Mouse (Mus musculus) hindbrain, embryonic 11.5 days (tissue): ENCODE results near the gene Zfp219. TPM values are rescaled to one million over a fixed set of nuclear protein-coding genes. Genes with fewer than 3 reads are reported as not detected.
"Not testable (repeated sequence)": the region's sequence is repeated elsewhere in the genome, so short reads cannot be mapped to it uniquely, and the experiment has no call there.

Source experiments
- ATAC-seq: fragments of 200-750 bp; cut with Nextera tagmentation; 2 replicates; pipeline ENCODE4 v1.8.0; 2017; ENCODE audit warnings: mild to moderate bottlenecking, moderate TSS enrichment, moderate library complexity; ENCODE audit not compliant: low FRiP score
- DNase-seq: peaks from one replicate; pipeline ENCODE4 v3.0.0-alpha.2; 2015; ENCODE audit warnings: low spot score
- H3K27ac ChIP-seq: fragments of 300-500 bp; sonication (generic); 2 replicates; pipeline ENCODE4 v1.5.1; 2014; ENCODE audit warnings: mild to moderate bottlenecking, low read depth, low read length
- H3K27me3 ChIP-seq: fragments of 300-500 bp; sonication (generic); 2 replicates; pipeline ENCODE4 v1.6.1; 2014; ENCODE audit warnings: mild to moderate bottlenecking, low read length, moderate library complexity, mixed read lengths; ENCODE audit not compliant: control insufficient read depth, insufficient read depth
- H3K36me3 ChIP-seq: fragments of 300-500 bp; sonication (generic); 2 replicates; pipeline ENCODE4 v1.6.1; 2014; ENCODE audit warnings: mild to moderate bottlenecking, low read length, moderate library complexity, mixed read lengths; ENCODE audit not compliant: control insufficient read depth, insufficient read depth
- H3K4me1 ChIP-seq: fragments of 300-500 bp; sonication (generic); replicated peaks from 2 replicates; pipeline ENCODE4 v1.6.1; 2014; ENCODE audit warnings: low read length, mixed read lengths; ENCODE audit not compliant: control insufficient read depth, insufficient read depth
- H3K4me2 ChIP-seq: fragments of 300-500 bp; sonication (generic); replicated peaks from 2 replicates; pipeline ENCODE4 v1.6.1; 2014; ENCODE audit warnings: mild to moderate bottlenecking, low read depth, low read length
- H3K4me3 ChIP-seq: fragments of 300-500 bp; sonication (generic); 2 replicates; pipeline ENCODE4 v1.5.1; 2014; ENCODE audit warnings: low read depth, low read length
- H3K9ac ChIP-seq: fragments of 300-500 bp; sonication (generic); 2 replicates; pipeline ENCODE4 v1.6.1; 2014; ENCODE audit warnings: low read depth, low read length
- H3K9me3 ChIP-seq: fragments of 300-500 bp; sonication (generic); 2 replicates; pipeline ENCODE4 v1.6.1; 2016; ENCODE audit warnings: low read length; ENCODE audit not compliant: control insufficient read depth
- WGBS: fragments of 180-500 bp; shearing (Covaris S2); extraction: QIAGEN DNeasy Blood & Tissue Kit; methylation state at CpG from one replicate; pipeline ENCODE4 v1.1.7; 2014; 5-methylcytosine and 5-hydroxymethylcytosine counted together
- polyA plus RNA-seq: library from polyadenylated mRNA; unstranded; fragments of >200 nt; fragmentation: Nextera tagmentation; extraction: Ambion mirVana; gene quantifications from 2 replicates; pipeline ENCODE4 v1.2.1, GENCODE M21; 2014

Zfp219 gene
- polyA plus RNA-seq, 1 experiment from 2014 or later, result 55.3 TPM

DNA sequence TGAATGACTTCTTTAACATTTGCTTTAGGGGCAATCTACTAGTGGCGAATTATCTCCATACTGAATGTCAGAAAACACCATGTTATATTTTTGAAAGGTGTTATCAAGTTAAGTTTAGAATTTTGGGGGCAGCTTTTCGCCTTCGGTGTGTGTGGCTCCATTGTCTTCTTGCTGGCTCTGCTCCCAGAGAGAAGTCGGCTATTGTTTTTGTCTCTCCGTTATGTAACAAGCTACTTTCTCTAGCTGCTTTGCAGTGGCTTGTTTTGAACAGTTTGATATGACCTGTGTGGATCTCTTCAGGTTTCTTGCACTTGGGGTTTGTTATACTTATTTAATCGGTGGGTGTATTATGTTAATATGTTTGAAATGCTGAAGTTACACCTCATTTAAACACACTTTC is 22.9 kb upstream of the Zfp219 start:
- Histone ChIP-seq H3K36me3 (no peaks in the 10 kb centered on the region), H3K9ac (no peak overlapping the region), H3K4me2 (no peak overlapping the region), H3K4me3 (no peak overlapping the region), H3K27ac (no peak overlapping the region), H3K27me3 (no peaks in the 10 kb centered on the region), H3K9me3 (no peaks in the 10 kb centered on the region), H3K4me1 (no peaks in the 10 kb centered on the region)
- 78% methylated on average over 6 of the region's 6 CpGs for WGBS
- ATAC-seq (no peak), DNase-seq (no peak)

DNA sequence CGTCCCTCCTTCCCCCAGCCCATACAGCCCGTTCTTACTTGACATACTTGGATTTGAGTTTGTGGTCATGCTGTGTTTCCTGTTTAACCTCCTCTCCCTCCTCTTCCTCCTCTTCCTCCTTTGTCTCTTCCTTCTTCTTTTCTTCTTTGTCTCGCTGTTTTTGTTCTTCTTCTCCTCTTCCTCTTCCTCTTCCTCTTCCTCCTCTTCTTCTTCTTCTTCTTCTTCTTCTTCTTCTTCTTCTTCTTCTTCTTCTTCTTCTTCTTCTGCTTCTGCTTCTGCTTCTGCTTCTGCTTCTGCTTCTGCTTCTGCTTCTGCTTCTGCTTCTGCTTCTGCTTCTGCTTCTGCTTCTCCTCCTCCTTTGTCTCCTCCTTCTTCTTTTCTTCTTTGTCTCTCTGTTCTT is 21.8 kb upstream of the Zfp219 start, which contains the start of gene Olfr221:
TSS of gene Olfr221 (minus strand) at position 101 of the 400 bp plus-strand sequence.
- not testable (repeated sequence) for H3K27me3 ChIP-seq, H3K4me3 ChIP-seq, H3K4me2 ChIP-seq, ATAC-seq, H3K9me3 ChIP-seq, H3K4me1 ChIP-seq, DNase-seq, H3K36me3 ChIP-seq, H3K27ac ChIP-seq, H3K9ac ChIP-seq
- 64% methylated on average over 3 of the region's 3 CpGs for WGBS

DNA sequence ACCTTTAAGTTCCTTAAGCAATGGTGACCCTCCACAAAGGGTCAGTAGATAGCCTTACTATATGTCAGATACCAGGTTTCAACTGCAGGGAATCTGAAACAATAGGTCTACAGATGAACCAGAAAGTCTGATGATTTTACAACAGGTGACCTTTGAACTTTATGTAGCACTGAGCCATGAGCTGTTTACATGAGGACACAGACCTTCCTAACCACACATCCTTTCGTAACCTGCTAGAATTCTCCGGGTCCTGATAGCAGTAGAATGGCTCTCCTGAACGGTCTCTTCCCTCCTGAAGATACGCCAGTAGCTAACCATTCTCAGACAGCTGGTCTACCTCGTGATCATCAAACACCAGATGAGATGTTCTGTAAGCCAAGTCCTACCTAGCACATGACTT is 18.8 kb upstream of the Zfp219 start:
- WGBS, result 86% methylated on average over 5 of the region's 5 CpGs
- DNase-seq, result no peak
- Histone ChIP-seq H3K4me1 (no peaks in the 10 kb centered on the region), H3K36me3 (no peaks in the 10 kb centered on the region), H3K4me3 (no peak overlapping the region), H3K9me3 (no peaks in the 10 kb centered on the region), H3K9ac (no peak overlapping the region), H3K27ac (no peak overlapping the region), H3K4me2 (no peak overlapping the region), H3K27me3 (no peaks in the 10 kb centered on the region)
- ATAC-seq, result no peak

DNA sequence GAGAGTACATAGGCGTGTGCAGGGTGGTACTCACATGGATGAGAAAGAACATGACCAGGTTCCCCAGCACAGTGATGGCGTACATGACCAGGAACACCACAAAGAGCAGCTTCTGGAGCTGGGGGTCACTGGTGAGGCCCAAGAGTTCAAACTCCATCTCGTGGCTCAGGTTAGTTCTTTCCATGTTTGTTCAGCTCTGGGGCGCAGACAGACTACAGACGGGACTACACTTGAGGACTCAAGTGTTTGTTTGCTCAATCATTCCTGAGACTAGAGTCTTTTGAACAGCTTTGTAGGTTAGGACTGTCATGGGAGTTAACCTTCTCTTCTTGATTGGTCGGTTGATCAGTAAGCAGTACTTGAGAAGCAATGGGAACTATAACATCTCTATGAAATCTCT is 15.4 kb upstream of the Zfp219 start:
- Histone ChIP-seq H3K9me3 (no peaks in the 10 kb centered on the region), H3K4me2 (no peak overlapping the region), H3K9ac (no peak overlapping the region), H3K27me3 (no peaks in the 10 kb centered on the region), H3K4me1 (no peaks in the 10 kb centered on the region), H3K36me3 (no peaks in the 10 kb centered on the region), H3K27ac (no peak overlapping the region), H3K4me3 (no peak overlapping the region)
- no peak for ATAC-seq
- 91% methylated on average over 6 of the region's 6 CpGs for WGBS
- DNase-seq, result no peak

DNA sequence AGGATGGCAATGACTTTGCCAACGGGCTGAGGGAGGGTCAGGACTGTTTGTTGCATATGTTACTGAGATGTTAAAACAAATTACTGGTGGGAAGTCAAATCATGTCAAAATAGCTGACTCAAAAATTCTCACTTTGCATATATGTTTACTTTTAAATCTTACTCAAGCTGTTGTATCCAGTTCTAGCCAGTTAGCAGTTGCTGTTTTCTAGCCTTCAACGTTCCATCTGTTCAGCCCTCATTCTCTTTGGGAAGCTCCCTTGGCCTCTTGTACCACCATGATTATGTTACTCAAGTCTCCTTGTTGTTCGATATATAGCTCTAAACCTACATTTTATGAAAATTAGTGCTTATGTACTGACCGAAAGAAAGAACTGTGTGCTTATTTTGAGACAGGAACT is 5.8 kb upstream of the Zfp219 start:
- 93% methylated on average over 4 of the region's 4 CpGs for WGBS
- H3K27me3 ChIP-seq, result no peaks in the 10 kb centered on the region
- no peak overlapping the region for H3K27ac ChIP-seq
- H3K9me3 ChIP-seq, result no peaks in the 10 kb centered on the region
- no peaks in the 10 kb centered on the region for H3K36me3 ChIP-seq
- H3K4me3 ChIP-seq, result no peak overlapping the region
- no peak overlapping the region for H3K4me2 ChIP-seq
- peaks cover 2% of the 10 kb centered on the region; the same call in 1 of the 2 replicates for H3K4me1 ChIP-seq
- no peak overlapping the region for H3K9ac ChIP-seq
- ATAC-seq (no peak), DNase-seq (no peak)

DNA sequence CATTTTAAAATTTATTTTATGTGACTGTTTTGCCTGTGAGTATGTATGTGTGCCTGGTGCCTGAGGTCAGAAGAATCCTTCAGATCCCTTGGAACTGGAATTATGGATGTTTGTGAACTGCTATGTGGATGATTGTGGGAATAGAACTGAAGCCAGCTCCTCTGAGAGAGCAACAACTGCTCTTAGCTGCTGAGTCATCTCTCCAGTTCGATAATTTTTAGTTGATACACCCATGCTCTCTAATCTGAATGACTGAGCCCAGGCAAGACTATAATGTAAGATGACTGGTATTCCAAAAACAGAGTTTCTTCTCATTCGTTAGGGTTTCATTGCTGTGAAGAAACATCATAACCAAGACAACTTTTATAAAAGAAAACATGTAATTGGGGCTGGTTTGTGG is 3.6 kb upstream of the Zfp219 start:
- peaks cover 2% of the 10 kb centered on the region; the same call in 1 of the 2 replicates for H3K4me1 ChIP-seq
- no peaks in the 10 kb centered on the region for H3K9me3 ChIP-seq
- H3K9ac ChIP-seq, result no peak overlapping the region
- H3K4me3 ChIP-seq, result no peak overlapping the region
- WGBS, result 91% methylated on average over 2 of the region's 2 CpGs
- no peak overlapping the region for H3K4me2 ChIP-seq
- H3K27me3 ChIP-seq, result no peaks in the 10 kb centered on the region
- H3K36me3 ChIP-seq, result no peaks in the 10 kb centered on the region
- H3K27ac ChIP-seq, result no peak overlapping the region
- no peak for ATAC-seq
- no peak for DNase-seq

DNA sequence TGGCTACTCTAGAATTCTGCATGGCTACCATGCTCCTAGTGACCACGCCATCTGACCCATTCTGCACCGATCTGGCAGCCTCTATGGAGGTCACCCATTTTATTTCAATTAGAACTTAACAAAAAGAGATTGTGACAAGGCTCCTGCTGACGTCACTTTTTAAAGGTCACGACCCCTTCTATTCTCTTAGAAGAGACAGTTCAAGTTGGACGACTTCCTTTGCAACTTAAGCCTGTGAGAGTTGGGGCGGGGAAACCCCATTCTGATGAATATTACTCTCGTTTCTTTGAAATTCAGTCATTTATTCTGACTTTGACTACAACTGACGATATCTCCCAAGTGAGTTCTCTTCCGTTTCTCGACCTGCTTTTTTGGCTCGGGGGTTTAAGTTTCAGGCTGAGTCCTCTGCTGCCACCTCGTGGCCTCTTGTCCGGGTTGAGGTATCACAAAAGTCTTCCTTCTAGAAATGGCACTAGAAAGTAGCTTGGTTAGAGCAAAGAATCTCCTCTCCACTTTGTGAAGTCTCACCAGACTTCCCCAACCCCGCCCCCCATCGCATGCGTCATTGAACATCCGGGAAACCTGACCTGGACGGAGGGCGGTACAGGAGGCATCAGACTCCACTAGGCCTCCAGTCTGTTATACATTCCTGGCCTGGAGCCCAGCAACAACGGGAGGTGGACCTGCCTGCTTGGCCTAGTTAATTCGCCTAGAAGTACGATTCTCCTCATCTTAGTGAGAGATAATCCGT is 2.4 kb upstream of the Zfp219 start:
- Histone ChIP-seq H3K27ac (peak overlapping the region; percentile 65; the same call in 1 of the 2 replicates), H3K9me3 (no peaks in the 10 kb centered on the region), H3K4me2 (peak overlapping the region; percentile 41), H3K27me3 (no peaks in the 10 kb centered on the region), H3K36me3 (no peaks in the 10 kb centered on the region), H3K4me1 (peaks cover 6% of the 10 kb centered on the region), H3K4me3 (0 out of 2 replicates have a peak overlapping the region, but pooled peaks have one; percentile 4), H3K9ac (peak overlapping the region; percentile 43)
- ATAC-seq, result peak; percentile 7; the same call in 1 of the 2 replicates
- DNase-seq, result peak; percentile 90
- WGBS, result 5% methylated on average over 23 of the region's 23 CpGs

DNA sequence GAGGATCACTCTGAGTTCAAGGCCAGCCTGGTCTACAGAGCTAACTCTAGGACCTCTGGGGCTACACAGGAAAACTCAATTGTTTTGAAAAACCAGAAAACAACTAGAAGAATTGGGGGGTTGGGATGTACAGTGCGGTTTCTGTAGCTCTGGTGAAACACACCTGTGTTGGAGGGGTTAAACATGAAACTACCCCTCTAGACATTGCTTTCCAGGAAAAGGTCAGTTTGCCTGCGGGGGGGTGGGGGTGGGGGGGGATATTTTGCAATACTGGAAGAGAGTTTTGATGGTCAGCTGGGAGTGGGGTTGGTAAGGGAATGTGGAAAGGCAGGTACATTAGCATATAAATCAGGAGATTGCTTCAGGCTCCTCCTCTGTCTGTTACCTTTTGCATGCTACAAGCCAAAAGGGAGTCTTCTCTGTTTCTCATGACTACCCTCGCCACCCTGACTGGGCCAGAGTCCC is 1.7 kb upstream of the Zfp219 start:
- no peak overlapping the region for H3K4me3 ChIP-seq
- H3K4me2 ChIP-seq, result peak overlapping the region; percentile 41; the same call in 1 of the 2 replicates
- WGBS, result 66% methylated on average over 3 of the region's 3 CpGs
- H3K9ac ChIP-seq, result no peak overlapping the region
- peaks cover 6% of the 10 kb centered on the region for H3K4me1 ChIP-seq
- no peak overlapping the region for H3K27ac ChIP-seq
- ATAC-seq (no peak), DNase-seq (no peak)
- no peaks in the 10 kb centered on the region for H3K9me3 ChIP-seq
- no peaks in the 10 kb centered on the region for H3K36me3 ChIP-seq
- H3K27me3 ChIP-seq, result no peaks in the 10 kb centered on the region
